Mouse (Mus musculus) left cerebral cortex, postnatal 10 days (tissue): ENCODE data around the gene Ilkap. TPM values are rescaled to one million over a fixed set of nuclear protein-coding genes. Genes with fewer than 3 reads are reported as not detected.
A peak's percentile ranks its signal among the peaks of the same experiment; 100 is the strongest.

Experiments used
- DNase-seq, 2 experiments: peaks; one replicate each; pipeline ENCODE4 v3.0.0; 2021 to 2022; ENCODE audit warnings: low spot score in 2 of 2, mixed read lengths in 1 of 2; ENCODE audit errors: extremely low spot score in 1 of 2
- intact Hi-C: fragments of 180-260 bp; cut with DNase I; formaldehyde crosslinking; loops from one replicate; pipeline ENCODE4 v1.15.1; 2025
- total RNA-seq, 2 experiments: library from RNA; stranded (reverse); gene quantifications; 2 replicates each; pipeline ENCODE4 v1.2.3; 2021

Ilkap gene
- total RNA-seq, 2 experiments from 2014 or later, result 62.9 to 68.6 TPM

- intact Hi-C loops, result loop anchor here (5.0 kb wide), 1 partner anchor 39 kb away; the partner anchor contains the start of gene Per2
These were observed 19.4 kb upstream of the Ilkap start for GRCm38 (mm10) chr1:91417991-91418390.

GRCm38 (mm10) chr1:91415311-91415710 lies 16.7 kb upstream of the Ilkap start:
- intact Hi-C loops, result loop anchor here (5.0 kb wide), 1 partner anchor 42 kb away; the partner anchor contains the start of gene Per2
- DNase-seq, result no peak

More at GRCm38 (mm10) chr1:91417991-91418390, 19.4 kb upstream of the Ilkap start:
- DNase-seq, result no peak

GRCm38 (mm10) chr1:91414903-91415302 lies 16.3 kb upstream of the Ilkap start:
- intact Hi-C loops, result loop anchor here (5.0 kb wide), 1 partner anchor 42 kb away; the partner anchor contains the start of gene Per2
- DNase-seq, result no peak

GRCm38 (mm10) chr1:91413898-91414594 lies 15.4 kb upstream of the Ilkap start, which contains the start of gene Hes6:
Gene Hes6 (minus strand): TSS chr1:91414038.
- intact Hi-C loops, result no loop called here
- peak; percentile 60 to 88 for DNase-seq

GRCm38 (mm10) chr1:91413536-91413897 lies 14.9 kb upstream of the Ilkap start:
- DNase-seq, result peak in 1 of 2 experiments; percentile 49
- intact Hi-C loops, result no loop called here

- intact Hi-C loops, result no loop called here
- DNase-seq, result peak; percentile 93 to 97
These were observed 14.5 kb upstream of the Ilkap start for GRCm38 (mm10) chr1:91413030-91413506.

- DNase-seq, result no peak
- intact Hi-C loops, result no loop called here
These were observed 13.8 kb upstream of the Ilkap start for GRCm38 (mm10) chr1:91412286-91413029.

GRCm38 (mm10) chr1:91411631-91412285 lies 13.1 kb upstream of the Ilkap start:
- intact Hi-C loops, result no loop called here
- DNase-seq, result peak in 1 of 2 experiments; percentile 47

GRCm38 (mm10) chr1:91407819-91408218 lies 9.2 kb upstream of the Ilkap start:
- intact Hi-C loops, result no loop called here
- DNase-seq, result no peak

GRCm38 (mm10) chr1:91405406-91406169 lies 7.0 kb upstream of the Ilkap start:
- no peak for DNase-seq
- intact Hi-C loops, result no loop called here

GRCm38 (mm10) chr1:91404976-91405375 lies 6.4 kb upstream of the Ilkap start:
- intact Hi-C loops, result no loop called here
- no peak for DNase-seq

GRCm38 (mm10) chr1:91397927-91398259 lies 722 bp downstream of the Ilkap start:
- no peak for DNase-seq
- intact Hi-C loops, result no loop called here

GRCm38 (mm10) chr1:91390369-91390768 lies 8.2 kb downstream of the Ilkap start:
- no peak for DNase-seq
- intact Hi-C loops, result no loop called here

- intact Hi-C loops, result loop anchor here (10.0 kb wide), 1 partner anchor 406 kb away; no protein-coding TSS in a partner anchor
These were observed 17.5 kb downstream of the Ilkap start for GRCm38 (mm10) chr1:91381091-91381471.

GRCm38 (mm10) chr1:91380453-91381090 lies 18.0 kb downstream of the Ilkap start:
- DNase-seq, result peak; percentile 53 to 82
- intact Hi-C loops, result loop anchor here (10.0 kb wide), 1 partner anchor 406 kb away; no protein-coding TSS in a partner anchor

More at GRCm38 (mm10) chr1:91381091-91381471, 17.5 kb downstream of the Ilkap start:
- DNase-seq, result no peak

- intact Hi-C loops, result loop anchor here (10.0 kb wide), 1 partner anchor 249 kb away; no protein-coding TSS in a partner anchor
- DNase-seq, result no peak
These were observed 25.2 kb downstream of the Ilkap start for GRCm38 (mm10) chr1:91373414-91373835.

GRCm38 (mm10) chr1:91370055-91370454 lies 28.6 kb downstream of the Ilkap start:
- DNase-seq, result no peak
- intact Hi-C loops, result loop anchor here (10.0 kb wide), 1 partner anchor 245 kb away; no protein-coding TSS in a partner anchor

- intact Hi-C loops, result no loop called here
- DNase-seq, result no peak
These were observed 29.2 kb downstream of the Ilkap start for GRCm38 (mm10) chr1:91369408-91369807.
